In the genomic region with DNA sequence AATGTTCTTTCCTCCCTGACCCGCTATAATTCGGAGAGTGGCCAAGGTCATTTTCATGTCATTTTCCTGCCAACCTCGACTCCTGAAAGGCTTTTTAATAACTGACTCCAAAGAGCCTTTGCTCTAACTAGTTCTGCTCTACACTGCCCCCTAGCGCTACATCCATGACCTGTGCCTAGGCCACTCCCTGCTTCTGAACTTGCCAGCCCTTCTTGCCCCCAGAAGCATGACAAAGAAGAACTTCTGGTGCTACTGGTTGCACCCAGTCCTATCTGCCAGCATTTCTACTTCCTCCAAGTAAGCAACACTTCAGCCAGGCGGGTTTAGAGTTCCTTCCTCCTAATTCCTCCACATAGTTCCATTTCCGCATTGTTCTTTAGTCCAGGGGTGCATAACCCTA, we compare ENCODE assay signal across 8 mouse cellular contexts. TPM values are rescaled to one million over a fixed set of nuclear protein-coding genes. Genes with fewer than 3 reads are reported as not detected.
A peak's percentile ranks its signal among the peaks of the same experiment; 100 is the strongest.
DNase-seq lines count a peak whose midpoint lies in the region; ATAC-seq and TF ChIP-seq lines count a peak whose summit lies in the region.

No protein-coding gene starts in this region.

- H3K27me3 ChIP-seq in kidney, embryonic 15.5 days: peaks cover 15% of the 10 kb centered on the region
- no peaks in the 10 kb centered on the region for H3K27me3 ChIP-seq in CH12.LX (replicated peaks)
- H3K27me3 ChIP-seq in lung, postnatal 0 days (replicated peaks; ENCODE audit: insufficient read depth, low read length): no peaks in the 10 kb centered on the region
- H3K27me3 ChIP-seq in splenic B cell, adult 2 months (ENCODE audit: control insufficient read depth, insufficient read depth, low read length, poor library complexity, severe bottlenecking): no peaks in the 10 kb centered on the region

- intact Hi-C loops in gastrocnemius, postnatal 36 days (cut with DNase I): no loop called here

- H3K4me1 ChIP-seq in kidney, embryonic 15.5 days: no peaks in the 10 kb centered on the region
- H3K4me1 ChIP-seq in CH12.LX (ENCODE audit: control insufficient read depth in 1 of 2, insufficient read depth in 2 of 2): peaks cover 19 to 41% of the 10 kb centered on the region in 2 experiments
- no peaks in the 10 kb centered on the region for H3K4me1 ChIP-seq in lung, postnatal 0 days (ENCODE audit: insufficient read depth, low read depth, low read length)

- H3K27ac ChIP-seq in kidney, embryonic 15.5 days: no peak overlapping the region
- peak overlapping the region; percentile 53 for H3K27ac ChIP-seq in CH12.LX (ENCODE audit: insufficient read depth, low read depth)
- H3K27ac ChIP-seq in lung, postnatal 0 days (ENCODE audit: low read length): peak overlapping the region; percentile 35; the same call in 1 of the 2 replicates

- dilution Hi-C loops in CH12.LX (cut with MboI; ENCODE audit: extremely low pct_ligation_motif_present, extremely low pct_unique_long_range_greater_than_20kb, low sequenced_read_pairs): no loop called here

- peak; percentile 55 for DNase-seq in kidney, adult 18-20 months
- peak; percentile 79 for DNase-seq in CH12.LX (ENCODE audit: extremely low read depth)
- peak; percentile 63 for DNase-seq in brain, adult 2 months (ENCODE audit: low read depth, low spot score)
- peak; percentile 21 to 47 for DNase-seq in gastrocnemius, postnatal 36 days
- DNase-seq in lung, postnatal 0 days (ENCODE audit: low spot score): peak; percentile 54
- DNase-seq in splenic B cell, adult 2 months (ENCODE audit: low read depth, low spot score): peak; percentile 86
- DNase-seq in ovary, adult 18-20 months (ENCODE audit: low spot score): no peak

- no peaks in the 10 kb centered on the region for H3K9me3 ChIP-seq in kidney, embryonic 15.5 days (replicated peaks)
- H3K9me3 ChIP-seq in CH12.LX (replicated peaks; ENCODE audit: low read length): no peaks in the 10 kb centered on the region
- no peaks in the 10 kb centered on the region for H3K9me3 ChIP-seq in lung, postnatal 0 days (ENCODE audit: low read length)

- in situ Hi-C loops in CH12.LX (cut with MboI; ENCODE audit: low pct_ligation_motif_present, low pct_unique_long_range_greater_than_20kb, low sequenced_read_pairs): loop anchor here (25.0 kb wide), 2 partner anchors 417 to 1042 kb away; no protein-coding TSS in a partner anchor

- no peak overlapping the region for H3K9ac ChIP-seq in kidney, embryonic 15.5 days
- no peak overlapping the region; the same call in 1 of the 2 replicates for H3K9ac ChIP-seq in CH12.LX (ENCODE audit: insufficient read depth, low read depth)
- no peak overlapping the region for H3K9ac ChIP-seq in lung, postnatal 0 days (replicated peaks; ENCODE audit: low read depth)

- TF ChIP-seq CTCF in CH12.LX (conservative IDR thresholded peaks at IDR 0.05 in 1 of 2, IDR thresholded peaks at IDR 0.05 in 1 of 2; ENCODE audit: low read depth in 2 of 2, low read length in 2 of 2): peak; percentile 44 to 69
- TF ChIP-seq CTCF in lung, postnatal 0 days (IDR thresholded peaks at IDR 0.05): peak; percentile 55

- peak; percentile 68 for TF ChIP-seq RAD21 in CH12.LX (IDR thresholded peaks at IDR 0.05; ENCODE audit: low read depth, low read length)

- no peaks in the 10 kb centered on the region for H3K79me2 ChIP-seq in CH12.LX (replicated peaks; ENCODE audit: control insufficient read depth, extremely low read depth, insufficient read depth, poor library complexity, severe bottlenecking)

- ATAC-seq in kidney, embryonic 15.5 days (replicated peaks; ENCODE audit: low FRiP score): no peak
- no peak for ATAC-seq in lung, postnatal 0 days

- no peak; the same call in 1 of the 2 replicates for TF ChIP-seq POLR2A in CH12.LX (IDR thresholded peaks at IDR 0.05; ENCODE audit: low read depth, low read length)

- 39% methylated on average over 6 of the region's 6 CpGs for WGBS in kidney, embryonic 15.5 days
- 35% methylated on average over 6 of the region's 6 CpGs for WGBS in lung, postnatal 0 days

- no peak overlapping the region for H3K4me3 ChIP-seq in kidney, embryonic 15.5 days (replicated peaks)
- no peak overlapping the region for H3K4me3 ChIP-seq in CH12.LX (replicated peaks in 1 of 3; ENCODE audit: low read depth in 2 of 3, low read length in 2 of 3, poor library complexity in 1 of 3)
- no peak overlapping the region for H3K4me3 ChIP-seq in lung, postnatal 0 days (ENCODE audit: low read depth, low read length)

- H3K4me2 ChIP-seq in kidney, embryonic 15.5 days: no peak overlapping the region
- H3K4me2 ChIP-seq in CH12.LX (ENCODE audit: insufficient read depth, low read depth, poor library complexity, severe bottlenecking): peak overlapping the region; percentile 45
- no peak overlapping the region for H3K4me2 ChIP-seq in lung, postnatal 0 days (replicated peaks; ENCODE audit: low read depth, low read length)

- TF ChIP-seq EP300 in CH12.LX (IDR thresholded peaks at IDR 0.05; ENCODE audit: low read length): no peak
- no peak for TF ChIP-seq EP300 in lung, postnatal 0 days (IDR thresholded peaks at IDR 0.05)

- H3K36me3 ChIP-seq in kidney, embryonic 15.5 days: no peaks in the 10 kb centered on the region
- H3K36me3 ChIP-seq in CH12.LX (replicated peaks in 1 of 2; ENCODE audit: control insufficient read depth in 1 of 2, insufficient read depth in 1 of 2, low read length in 1 of 2): no peaks in the 10 kb centered on the region
- no peaks in the 10 kb centered on the region for H3K36me3 ChIP-seq in lung, postnatal 0 days (ENCODE audit: insufficient read depth, low read length)
- no peaks in the 10 kb centered on the region for H3K36me3 ChIP-seq in splenic B cell, adult 2 months (ENCODE audit: control insufficient read depth, insufficient read depth, low read length, poor library complexity, severe bottlenecking)

TF ChIP-seq in CH12.LX, 34 proteins besides CTCF, POLR2A, EP300 and RAD21:
- TF ChIP-seq JUND (conservative IDR thresholded peaks at IDR 0.05; ENCODE audit: low read depth, low read length): no peak
- no peak for TF ChIP-seq ETS1 (conservative IDR thresholded peaks at IDR 0.05; ENCODE audit: low read depth, low read length)
- no peak for TF ChIP-seq USF2 (conservative IDR thresholded peaks at IDR 0.05; ENCODE audit: low read depth, low read length)
- TF ChIP-seq RCOR1 (conservative IDR thresholded peaks at IDR 0.05; ENCODE audit: low read depth, low read length): no peak
- TF ChIP-seq ZNF384 (IDR thresholded peaks at IDR 0.05; ENCODE audit: low read depth, low read length): no peak
- 0 out of 2 replicates have a peak, but pooled peaks have one; percentile 31 for TF ChIP-seq SIN3A (IDR thresholded peaks at IDR 0.05; ENCODE audit: low read length)
- TF ChIP-seq MEF2A (IDR thresholded peaks at IDR 0.05; ENCODE audit: borderline replicate concordance, low read depth, low read length): no peak
- 0 out of 2 replicates have a peak, but pooled peaks have one; percentile 6 for TF ChIP-seq CHD1 (IDR thresholded peaks at IDR 0.05; ENCODE audit: low read depth, low read length)
- TF ChIP-seq NELFE (IDR thresholded peaks at IDR 0.05; ENCODE audit: low read depth, low read length): no peak; the same call in 1 of the 2 replicates
- no peak for TF ChIP-seq ELF1 (IDR thresholded peaks at IDR 0.05; ENCODE audit: low read depth, low read length)
- peak; percentile 73 for TF ChIP-seq SMC3 (IDR thresholded peaks at IDR 0.05; ENCODE audit: low read depth, low read length)
- TF ChIP-seq TBP (conservative IDR thresholded peaks at IDR 0.05; ENCODE audit: low read depth, low read length): 0 out of 2 replicates have a peak, but pooled peaks have one; percentile 20
- no peak for TF ChIP-seq E2F4 (IDR thresholded peaks at IDR 0.05; ENCODE audit: insufficient replicate concordance, low read depth, low read length)

RNA-seq across cellular contexts. Expression of gene Tmsb4x, which starts 20.1 kb away (rescaled TPM):
- polyA plus RNA-seq in kidney, embryonic 15.5 days (2015; fragmentation: Nextera tagmentation; extraction: Ambion mirVana): 2,736 and 2,813 TPM in 2 replicates
- total RNA-seq in CH12.LX (2012; rRNA removed): 2,307 and 2,940 TPM in 2 replicates
- total RNA-seq in CH12.LX (2014; rRNA removed): 6,726 and 7,895 TPM in 2 replicates
- 1,685 and 1,828 TPM in 2 replicates for polyA plus RNA-seq in CH12.LX (2012; ENCODE audit: insufficient read length, low read depth)
- total RNA-seq in gastrocnemius, postnatal 36 days (2021): 100 to 1,000 TPM; 162 to 173 TPM
- polyA plus RNA-seq in lung, postnatal 0 days (2015; fragmentation: Nextera tagmentation; extraction: Ambion mirVana): 7,609 and 7,998 TPM in 2 replicates

RNA-seq across cellular contexts. Expression of gene Tlr8, which starts 34.9 kb away (rescaled TPM):
- polyA plus RNA-seq in kidney, embryonic 15.5 days (2015; fragmentation: Nextera tagmentation; extraction: Ambion mirVana): 0.17 TPM in 2 replicates
- total RNA-seq in CH12.LX (2012; rRNA removed): not detected in 2 replicates
- not detected in 2 replicates for total RNA-seq in CH12.LX (2014; rRNA removed)
- polyA plus RNA-seq in CH12.LX (2012; ENCODE audit: insufficient read length, low read depth): not detected in 2 replicates
- under 1 TPM; 0.47 to 0.54 TPM for total RNA-seq in gastrocnemius, postnatal 36 days (2021)
- polyA plus RNA-seq in lung, postnatal 0 days (2015; fragmentation: Nextera tagmentation; extraction: Ambion mirVana): 1.5 and 1.9 TPM in 2 replicates
